Mouse (Mus musculus): Measurements from ENCODE around the gene Fpgs. TPM values are rescaled to one million over a fixed set of nuclear protein-coding genes. Genes with fewer than 3 reads are reported as not detected.

Gene Fpgs
- polyA plus RNA-seq, 1 experiment = 26.7 TPM

DNA sequence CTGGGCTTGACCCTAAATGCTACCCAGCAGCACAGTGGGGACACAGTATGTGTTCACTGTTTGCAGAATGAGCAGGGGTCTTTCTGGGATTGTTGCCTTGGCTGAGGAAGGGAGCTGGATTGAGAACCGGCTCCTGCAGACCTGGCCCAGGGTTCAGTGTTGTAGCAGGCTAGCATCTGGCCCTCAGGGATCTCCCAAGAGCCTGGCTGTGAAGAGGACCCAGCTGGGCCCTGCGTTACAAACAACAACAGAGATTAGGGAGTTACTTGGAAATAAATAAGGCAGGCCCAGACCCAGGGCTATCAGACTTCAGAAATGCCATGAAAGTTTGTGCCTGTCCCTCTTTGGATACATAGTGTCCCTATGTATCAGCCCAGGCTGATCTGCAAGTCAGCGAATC, 58.3 kb downstream of the Fpgs start:
- Histone ChIP-seq H3K4me3 (ENCODE audit: insufficient read depth, poor library complexity, severe bottlenecking) (no peak overlapping the region), H3K79me3 (ENCODE audit: low read depth) (no peaks in the 10 kb centered on the region), H3K79me2 (ENCODE audit: control insufficient read depth, insufficient read depth) (no peaks in the 10 kb centered on the region), H3K36me3 (ENCODE audit: control insufficient read depth, insufficient read depth) (no peaks in the 10 kb centered on the region), H3ac (ENCODE audit: control insufficient read depth, insufficient read length, low read depth) (no peak overlapping the region), H3K27me3 (ENCODE audit: control insufficient read depth, insufficient read depth, insufficient read length) (no peaks in the 10 kb centered on the region)
- no peak for TF ChIP-seq CEBPB (IDR thresholded peaks at IDR 0.05; ENCODE audit: low read depth)
- TF ChIP-seq MAX (IDR thresholded peaks at IDR 0.05) = no peak
- no peak for TF ChIP-seq MYOD1 (IDR thresholded peaks at IDR 0.05; ENCODE audit: control insufficient read depth, insufficient read length, low read depth)
- no peak for TF ChIP-seq MYOG (IDR thresholded peaks at IDR 0.05; ENCODE audit: control insufficient read depth, extremely low read depth, insufficient read length)
- no peak for TF ChIP-seq CTCF (IDR thresholded peaks at IDR 0.05; ENCODE audit: control insufficient read depth, insufficient read depth, insufficient read length)
- no peak for TF ChIP-seq USF1 (IDR thresholded peaks at IDR 0.05; ENCODE audit: low read depth)
- TF ChIP-seq FOSL1 (IDR thresholded peaks at IDR 0.05; ENCODE audit: insufficient read depth, low read length, poor library complexity, severe bottlenecking) = no peak

- H3K27me3 ChIP-seq (ENCODE audit: control insufficient read depth, insufficient read depth, insufficient read length) = no peaks in the 10 kb centered on the region
- no peak overlapping the region for H3ac ChIP-seq (ENCODE audit: control insufficient read depth, insufficient read length, low read depth)
- H3K4me3 ChIP-seq (ENCODE audit: insufficient read depth, poor library complexity, severe bottlenecking) = no peak overlapping the region
- TF ChIP-seq CEBPB (IDR thresholded peaks at IDR 0.05; ENCODE audit: low read depth) = no peak
- TF ChIP-seq MAX (IDR thresholded peaks at IDR 0.05) = no peak
- no peak for TF ChIP-seq FOSL1 (IDR thresholded peaks at IDR 0.05; ENCODE audit: insufficient read depth, low read length, poor library complexity, severe bottlenecking)
- TF ChIP-seq CTCF (IDR thresholded peaks at IDR 0.05; ENCODE audit: control insufficient read depth, insufficient read depth, insufficient read length) = no peak
- TF ChIP-seq MYOG (IDR thresholded peaks at IDR 0.05; ENCODE audit: control insufficient read depth, extremely low read depth, insufficient read length) = no peak
- TF ChIP-seq MYOD1 (IDR thresholded peaks at IDR 0.05; ENCODE audit: control insufficient read depth, insufficient read length, low read depth) = no peak
- no peak for TF ChIP-seq USF1 (IDR thresholded peaks at IDR 0.05; ENCODE audit: low read depth)
- H3K36me3 ChIP-seq (ENCODE audit: control insufficient read depth, insufficient read depth) = no peaks in the 10 kb centered on the region
- no peaks in the 10 kb centered on the region for H3K79me3 ChIP-seq (ENCODE audit: low read depth)
- no peaks in the 10 kb centered on the region for H3K79me2 ChIP-seq (ENCODE audit: control insufficient read depth, insufficient read depth)
Measured at GRCm38 (mm10) chr2:32644799-32645475, 59.0 kb downstream of the Fpgs start.

GRCm38 (mm10) chr2:32644083-32644482, 59.9 kb downstream of the Fpgs start:
- Histone ChIP-seq H3ac (ENCODE audit: control insufficient read depth, insufficient read length, low read depth) (no peak overlapping the region), H3K4me3 (ENCODE audit: insufficient read depth, poor library complexity, severe bottlenecking) (no peak overlapping the region), H3K36me3 (ENCODE audit: control insufficient read depth, insufficient read depth) (no peaks in the 10 kb centered on the region), H3K79me3 (ENCODE audit: low read depth) (no peaks in the 10 kb centered on the region), H3K79me2 (ENCODE audit: control insufficient read depth, insufficient read depth) (no peaks in the 10 kb centered on the region), H3K27me3 (ENCODE audit: control insufficient read depth, insufficient read depth, insufficient read length) (no peaks in the 10 kb centered on the region)
- no peak for TF ChIP-seq MYOG (IDR thresholded peaks at IDR 0.05; ENCODE audit: control insufficient read depth, extremely low read depth, insufficient read length)
- TF ChIP-seq CEBPB (IDR thresholded peaks at IDR 0.05; ENCODE audit: low read depth) = no peak

DNA sequence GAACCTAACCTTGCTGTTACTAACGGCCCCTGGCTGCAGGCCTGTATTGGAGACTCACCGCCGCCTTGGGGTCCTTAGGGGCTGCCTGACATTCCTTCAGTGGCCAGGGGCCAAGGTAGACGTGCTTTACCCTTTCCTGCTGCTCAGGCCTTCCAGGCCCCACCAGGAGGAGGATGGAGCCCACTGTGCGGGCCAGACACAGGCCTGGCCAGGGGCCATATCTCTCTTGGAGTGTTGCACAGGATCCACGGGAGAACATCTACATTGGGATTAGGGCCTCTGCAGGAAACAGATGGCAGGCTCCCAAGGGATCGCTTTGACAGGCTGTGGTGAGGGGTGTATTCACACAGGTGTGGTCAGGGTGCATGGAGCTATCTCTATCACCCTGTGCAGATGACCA, 61.1 kb downstream of the Fpgs start:
- H3K36me3 ChIP-seq (ENCODE audit: control insufficient read depth, insufficient read depth) = no peaks in the 10 kb centered on the region
- H3ac ChIP-seq (ENCODE audit: control insufficient read depth, insufficient read length, low read depth) = no peak overlapping the region
- H3K27me3 ChIP-seq (ENCODE audit: control insufficient read depth, insufficient read depth, insufficient read length) = no peaks in the 10 kb centered on the region
- TF ChIP-seq MYOD1 (IDR thresholded peaks at IDR 0.05; ENCODE audit: control insufficient read depth, insufficient read length, low read depth) (no peak), CTCF (IDR thresholded peaks at IDR 0.05; ENCODE audit: control insufficient read depth, insufficient read depth, insufficient read length) (no peak), USF1 (IDR thresholded peaks at IDR 0.05; ENCODE audit: low read depth) (no peak), MYOG (IDR thresholded peaks at IDR 0.05; ENCODE audit: control insufficient read depth, extremely low read depth, insufficient read length) (no peak), MAX (IDR thresholded peaks at IDR 0.05) (no peak), CEBPB (IDR thresholded peaks at IDR 0.05; ENCODE audit: low read depth) (no peak), FOSL1 (IDR thresholded peaks at IDR 0.05; ENCODE audit: insufficient read depth, low read length, poor library complexity, severe bottlenecking) (no peak)
- no peaks in the 10 kb centered on the region for H3K79me2 ChIP-seq (ENCODE audit: control insufficient read depth, insufficient read depth)
- no peak overlapping the region for H3K4me3 ChIP-seq (ENCODE audit: insufficient read depth, poor library complexity, severe bottlenecking)
- no peaks in the 10 kb centered on the region for H3K79me3 ChIP-seq (ENCODE audit: low read depth)

DNA sequence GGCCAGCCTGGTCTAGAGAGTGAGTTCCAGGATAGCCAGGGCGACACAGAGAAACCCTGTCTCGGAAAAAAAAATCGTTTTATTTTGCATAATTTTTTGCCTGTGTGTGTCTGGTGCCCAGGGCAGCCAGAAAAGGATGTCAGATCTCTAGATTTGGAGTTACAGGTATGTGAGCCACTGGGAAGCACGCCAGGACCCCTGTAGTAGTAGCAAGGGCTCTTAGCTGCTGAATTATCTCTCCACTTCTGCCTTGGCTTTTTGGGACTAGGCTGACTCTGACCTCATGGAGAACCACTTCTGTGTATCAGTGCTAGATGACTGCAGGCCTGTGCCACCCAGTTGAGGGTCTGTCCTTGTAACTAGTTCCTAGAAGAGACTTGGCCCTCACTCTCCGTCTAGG, 62.1 kb downstream of the Fpgs start:
- Histone ChIP-seq H3K4me3 (ENCODE audit: insufficient read depth, poor library complexity, severe bottlenecking) (no peak overlapping the region), H3K27me3 (ENCODE audit: control insufficient read depth, insufficient read depth, insufficient read length) (no peaks in the 10 kb centered on the region), H3K36me3 (ENCODE audit: control insufficient read depth, insufficient read depth) (peaks cover 4% of the 10 kb centered on the region), H3ac (ENCODE audit: control insufficient read depth, insufficient read length, low read depth) (no peak overlapping the region), H3K79me3 (ENCODE audit: low read depth) (no peaks in the 10 kb centered on the region), H3K79me2 (ENCODE audit: control insufficient read depth, insufficient read depth) (no peaks in the 10 kb centered on the region)
- TF ChIP-seq FOSL1 (IDR thresholded peaks at IDR 0.05; ENCODE audit: insufficient read depth, low read length, poor library complexity, severe bottlenecking) = no peak
- no peak for TF ChIP-seq USF1 (IDR thresholded peaks at IDR 0.05; ENCODE audit: low read depth)
- no peak for TF ChIP-seq MAX (IDR thresholded peaks at IDR 0.05)
- TF ChIP-seq MYOG (IDR thresholded peaks at IDR 0.05; ENCODE audit: control insufficient read depth, extremely low read depth, insufficient read length) = no peak
- TF ChIP-seq MYOD1 (IDR thresholded peaks at IDR 0.05; ENCODE audit: control insufficient read depth, insufficient read length, low read depth) = no peak
- TF ChIP-seq CTCF (IDR thresholded peaks at IDR 0.05; ENCODE audit: control insufficient read depth, insufficient read depth, insufficient read length) = no peak
- no peak for TF ChIP-seq CEBPB (IDR thresholded peaks at IDR 0.05; ENCODE audit: low read depth)

GRCm38 (mm10) chr2:32640550-32641051, 63.3 kb downstream of the Fpgs start:
- Histone ChIP-seq H3K27me3 (ENCODE audit: control insufficient read depth, insufficient read depth, insufficient read length) (no peaks in the 10 kb centered on the region), H3K79me2 (ENCODE audit: control insufficient read depth, insufficient read depth) (no peaks in the 10 kb centered on the region), H3K79me3 (ENCODE audit: low read depth) (no peaks in the 10 kb centered on the region), H3K36me3 (ENCODE audit: control insufficient read depth, insufficient read depth) (peaks cover 15% of the 10 kb centered on the region), H3ac (ENCODE audit: control insufficient read depth, insufficient read length, low read depth) (no peak overlapping the region), H3K4me3 (ENCODE audit: insufficient read depth, poor library complexity, severe bottlenecking) (no peak overlapping the region)
- TF ChIP-seq FOSL1 (IDR thresholded peaks at IDR 0.05; ENCODE audit: insufficient read depth, low read length, poor library complexity, severe bottlenecking) (no peak), USF1 (IDR thresholded peaks at IDR 0.05; ENCODE audit: low read depth) (no peak), CEBPB (IDR thresholded peaks at IDR 0.05; ENCODE audit: low read depth) (no peak), MYOG (IDR thresholded peaks at IDR 0.05; ENCODE audit: control insufficient read depth, extremely low read depth, insufficient read length) (no peak), MAX (IDR thresholded peaks at IDR 0.05) (no peak), CTCF (IDR thresholded peaks at IDR 0.05; ENCODE audit: control insufficient read depth, insufficient read depth, insufficient read length) (no peak), MYOD1 (IDR thresholded peaks at IDR 0.05; ENCODE audit: control insufficient read depth, insufficient read length, low read depth) (no peak)
